Mouse (Mus musculus) liver, postnatal 0 days (tissue): ENCODE results near the gene Ggps1. TPM values are rescaled to one million over a fixed set of nuclear protein-coding genes. Genes with fewer than 3 reads are reported as not detected.
A peak's percentile ranks its signal among the peaks of the same experiment; 100 is the strongest.
"Not testable (repeated sequence)": the region's sequence is repeated elsewhere in the genome, so short reads cannot be mapped to it uniquely, and the experiment has no call there.

Experiments
- ATAC-seq: fragments of 200-750 bp; cut with Nextera tagmentation; 2 replicates; pipeline ENCODE4 v1.8.0; 2017; ENCODE audit warnings: mild to moderate bottlenecking, moderate library complexity
- DNase-seq: peaks from one replicate; pipeline ENCODE4 v3.0.0-alpha.2; 2016
- H3K27ac ChIP-seq: fragments of 300-500 bp; sonication (generic); 2 replicates; pipeline ENCODE4 v1.5.1; 2014; ENCODE audit warnings: antibody characterized with exemption, moderate library complexity, mild to moderate bottlenecking, low read depth
- H3K27me3 ChIP-seq: fragments of 300-500 bp; sonication (generic); 2 replicates; pipeline ENCODE4 v1.6.1; 2014; ENCODE audit warnings: low read length, control low read depth, mixed read lengths; ENCODE audit not compliant: insufficient read depth
- H3K36me3 ChIP-seq: fragments of 300-500 bp; sonication (generic); replicated peaks from 2 replicates; pipeline ENCODE4 v1.6.1; 2014; ENCODE audit warnings: mild to moderate bottlenecking, control low read depth, low read length, moderate library complexity, mixed read lengths; ENCODE audit not compliant: insufficient read depth
- H3K4me1 ChIP-seq: fragments of 300-500 bp; sonication (generic); 2 replicates; pipeline ENCODE4 v1.6.1; 2014; ENCODE audit warnings: antibody characterized with exemption, mild to moderate bottlenecking, control low read depth; ENCODE audit not compliant: insufficient read depth
- H3K4me2 ChIP-seq: fragments of 300-500 bp; sonication (generic); 2 replicates; pipeline ENCODE4 v1.6.1; 2014; ENCODE audit warnings: low read depth, mild to moderate bottlenecking, low read length, moderate library complexity, mixed read lengths
- H3K4me3 ChIP-seq: fragments of 300-500 bp; sonication (generic); 2 replicates; pipeline ENCODE4 v1.5.1; 2014; ENCODE audit warnings: low read depth, low read length
- H3K9ac ChIP-seq: fragments of 300-500 bp; sonication (generic); replicated peaks from 2 replicates; pipeline ENCODE4 v1.6.1; 2014; ENCODE audit warnings: mild to moderate bottlenecking, moderate library complexity
- H3K9me3 ChIP-seq: fragments of 300-500 bp; sonication (generic); 2 replicates; pipeline ENCODE4 v1.6.1; 2016; ENCODE audit warnings: mild to moderate bottlenecking, control low read depth, low read length, mixed read lengths
- CTCF ChIP-seq: sonication (generic); IDR thresholded peaks from 2 replicates; pipeline ENCODE4 v1.5.1; 2016; ENCODE audit warnings: antibody characterized with exemption, low read depth
- EP300 ChIP-seq: IDR thresholded peaks from 2 replicates; pipeline ENCODE4 v1.6.1; 2016; ENCODE audit warnings: antibody characterized with exemption, low read depth, mild to moderate bottlenecking
- WGBS: fragments of 180-500 bp; shearing (Covaris S2); extraction: QIAGEN DNeasy Blood & Tissue Kit; methylation state at CpG from one replicate; pipeline ENCODE4 v1.1.7; 2014; ENCODE audit not compliant: insufficient replicate concordance; 5-methylcytosine and 5-hydroxymethylcytosine counted together
- polyA plus RNA-seq: library from polyadenylated mRNA; unstranded; fragments of >200 nt; fragmentation: Nextera tagmentation; extraction: Ambion mirVana; gene quantifications from 2 replicates; pipeline ENCODE4 v1.2.1, GENCODE M21; 2015

The Ggps1 gene
- polyA plus RNA-seq, 1 experiment from 2014 or later: 10.2 TPM

DNA sequence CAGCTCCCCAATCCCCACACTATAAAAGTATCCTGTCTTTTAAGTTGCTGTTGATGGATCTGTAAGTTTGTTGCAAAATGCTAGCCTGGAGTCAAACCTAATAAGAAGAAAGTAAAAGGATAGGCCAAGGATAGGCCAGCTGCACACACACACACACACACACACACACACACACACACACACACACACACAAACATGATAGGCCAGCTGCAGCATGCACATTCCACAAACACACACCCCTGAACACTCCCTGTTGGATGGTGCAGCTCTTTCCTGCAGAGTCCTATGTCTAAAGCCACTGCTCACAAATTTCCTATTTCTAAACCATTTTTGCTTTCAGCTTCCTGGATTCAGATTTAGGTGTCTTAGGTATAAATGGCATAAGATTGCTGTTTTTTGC is 19.4 kb downstream of the Ggps1 start:
- ATAC-seq (no peak), DNase-seq (no peak)
- Histone ChIP-seq H3K27ac (no peak overlapping the region), H3K36me3 (peaks cover 2% of the 10 kb centered on the region), H3K4me2 (no peak overlapping the region), H3K9me3 (no peaks in the 10 kb centered on the region), H3K9ac (no peak overlapping the region), H3K27me3 (no peaks in the 10 kb centered on the region), H3K4me1 (peaks cover 6% of the 10 kb centered on the region), H3K4me3 (no peak overlapping the region)
- TF ChIP-seq EP300 (no peak), CTCF (no peak)

- peak overlapping the region; percentile 94 for H3K4me3 ChIP-seq
- H3K27ac ChIP-seq: peak overlapping the region; percentile 98; the same call in 1 of the 2 replicates
- H3K9ac ChIP-seq: peak overlapping the region; percentile 95
- no peaks in the 10 kb centered on the region for H3K27me3 ChIP-seq
- no peaks in the 10 kb centered on the region for H3K9me3 ChIP-seq
- H3K4me1 ChIP-seq: peaks cover 15% of the 10 kb centered on the region
- no peak for ATAC-seq
- TF ChIP-seq CTCF (no peak), EP300 (no peak)
- no peaks in the 10 kb centered on the region for H3K36me3 ChIP-seq
- H3K4me2 ChIP-seq: peak overlapping the region; percentile 90
- DNase-seq: no peak
- WGBS: 38% methylated on average over 5 of the region's 5 CpGs
Measured at GRCm38 (mm10) chr13:14040186-14040585, 23.1 kb downstream of the Ggps1 start.

- under 1% methylated on average over 33 of the region's 35 CpGs for WGBS
- Histone ChIP-seq H3K27ac (peak within 1 kb of the TSS; percentile 98), H3K4me2 (peak within 1 kb of the TSS; percentile 90), H3K36me3 (no peaks in the 10 kb centered on the region), H3K9ac (peak within 1 kb of the TSS; percentile 95), H3K4me1 (peaks cover 19% of the 10 kb centered on the region), H3K4me3 (peak within 1 kb of the TSS; percentile 94), H3K9me3 (no peaks in the 10 kb centered on the region), H3K27me3 (no peaks in the 10 kb centered on the region)
- DNase-seq (peak; percentile 91), ATAC-seq (peak; percentile 97)
- TF ChIP-seq CTCF: 0 out of 2 replicates have a peak, but pooled peaks have one; percentile 26
- no peak for TF ChIP-seq EP300
Measured at GRCm38 (mm10) chr13:14039292-14039965, 23.9 kb downstream of the Ggps1 start, which contains the start of gene Tbce. TSS of gene Tbce (minus strand) at chr13:14039638.

DNA sequence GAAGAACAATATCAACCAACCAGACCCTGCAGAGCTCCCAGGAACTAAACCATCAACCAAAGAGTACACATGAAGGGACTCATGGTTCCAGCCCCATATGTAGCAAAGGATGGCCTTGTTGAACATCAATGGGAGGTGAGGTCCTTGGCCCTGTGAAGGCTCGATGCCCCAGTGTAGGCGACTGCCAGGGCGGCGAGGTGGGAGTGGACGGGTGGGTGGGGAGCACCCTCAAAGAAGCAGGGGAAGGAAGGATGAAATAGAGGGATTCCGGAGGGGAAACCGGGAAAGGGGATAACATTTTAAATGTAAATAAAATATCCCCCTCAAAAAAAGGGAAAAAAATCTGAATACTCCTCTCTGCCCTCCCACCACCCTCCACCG is 24.4 kb downstream of the Ggps1 start:
- H3K9ac ChIP-seq: peak overlapping the region; percentile 95
- H3K9me3 ChIP-seq: no peaks in the 10 kb centered on the region
- H3K36me3 ChIP-seq: no peaks in the 10 kb centered on the region
- peak; percentile 16; the same call in 1 of the 2 replicates for ATAC-seq
- no peaks in the 10 kb centered on the region for H3K27me3 ChIP-seq
- peak overlapping the region; percentile 94 for H3K4me3 ChIP-seq
- DNase-seq: no peak
- no peak for TF ChIP-seq CTCF
- TF ChIP-seq EP300: no peak
- H3K27ac ChIP-seq: peak overlapping the region; percentile 98
- H3K4me1 ChIP-seq: peaks cover 21% of the 10 kb centered on the region
- peak overlapping the region; percentile 90 for H3K4me2 ChIP-seq
- WGBS: 2% methylated on average over 8 of the region's 8 CpGs

DNA sequence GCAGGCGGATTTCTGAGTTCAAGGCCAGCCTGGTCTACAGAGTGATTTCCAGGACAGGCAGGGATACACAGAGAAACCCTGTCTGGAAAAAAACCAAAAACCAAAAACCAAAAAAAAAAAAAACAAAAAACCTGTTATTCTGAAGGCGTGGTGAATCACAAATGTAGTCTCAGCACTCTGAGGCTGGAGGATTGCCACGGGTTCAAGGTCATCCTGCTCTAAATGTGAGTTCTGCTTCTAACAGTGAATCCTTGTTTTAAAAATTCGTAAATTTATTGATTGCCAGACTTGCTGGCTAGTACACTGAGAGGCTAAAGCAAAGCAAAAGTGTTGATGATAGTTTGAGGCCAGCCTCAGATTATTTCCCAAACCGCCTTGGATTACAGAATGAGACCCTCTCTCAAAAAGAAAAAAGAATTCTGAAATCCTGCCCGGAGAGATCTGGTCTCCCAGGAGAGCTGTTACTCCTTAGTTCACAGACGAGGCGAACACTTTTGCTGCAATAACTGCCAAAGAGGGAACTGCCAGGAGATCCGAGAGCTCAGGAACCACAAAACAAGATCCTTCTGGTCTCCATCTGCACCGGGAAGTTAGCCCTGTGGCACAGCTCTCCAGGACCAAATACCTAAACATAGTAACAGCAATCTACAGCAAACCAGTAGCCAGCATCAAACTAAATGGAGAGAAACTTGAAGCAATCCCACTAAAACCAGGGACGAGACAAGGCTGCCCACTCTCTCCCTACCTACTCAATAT is 27.2 kb downstream of the Ggps1 start:
- 78% methylated on average over 11 of the region's 11 CpGs for WGBS
- Histone ChIP-seq H3K27me3 (no peaks in the 10 kb centered on the region), H3K9ac (no peak overlapping the region), H3K4me1 (peaks cover 37% of the 10 kb centered on the region), H3K27ac (no peak overlapping the region), H3K36me3 (no peaks in the 10 kb centered on the region; the same call in 1 of the 2 replicates), H3K9me3 (no peaks in the 10 kb centered on the region), H3K4me3 (no peak overlapping the region), H3K4me2 (no peak overlapping the region)
- TF ChIP-seq CTCF: no peak
- no peak for TF ChIP-seq EP300
- ATAC-seq (no peak), DNase-seq (no peak)

GRCm38 (mm10) chr13:14035352-14035751 is 27.9 kb downstream of the Ggps1 start:
- not testable (repeated sequence) for H3K9ac ChIP-seq, H3K36me3 ChIP-seq, ATAC-seq, H3K4me3 ChIP-seq, H3K9me3 ChIP-seq, DNase-seq, H3K27ac ChIP-seq, H3K27me3 ChIP-seq, H3K4me2 ChIP-seq
- 92% methylated on average over 3 of the region's 3 CpGs for WGBS
- TF ChIP-seq CTCF: peak; percentile 17; the same call in 1 of the 2 replicates
- H3K4me1 ChIP-seq: peaks cover 34% of the 10 kb centered on the region
